Mouse (Mus musculus) forebrain, embryonic 12.5 days (tissue): Measurements from ENCODE around the gene Bgn. TPM values are rescaled to one million over a fixed set of nuclear protein-coding genes. Genes with fewer than 3 reads are reported as not detected.

ENCODE experiments used
- ATAC-seq: fragments of 200-750 bp; cut with Nextera tagmentation; 2 replicates; pipeline ENCODE4 v1.8.0; 2017; ENCODE audit warnings: moderate TSS enrichment; ENCODE audit not compliant: low FRiP score
- H3K27ac ChIP-seq: fragments of 300-500 bp; sonication (generic); 2 replicates; pipeline ENCODE4 v1.5.1; 2016; ENCODE audit warnings: mild to moderate bottlenecking
- H3K27me3 ChIP-seq: fragments of 300-500 bp; sonication (generic); 2 replicates; pipeline ENCODE4 v1.6.1; 2016; ENCODE audit warnings: mild to moderate bottlenecking
- H3K36me3 ChIP-seq: fragments of 300-500 bp; sonication (generic); replicated peaks from 2 replicates; pipeline ENCODE4 v1.6.1; 2016; ENCODE audit warnings: mild to moderate bottlenecking
- H3K4me1 ChIP-seq: fragments of 300-500 bp; sonication (generic); 2 replicates; pipeline ENCODE4 v1.6.1; 2016
- H3K4me2 ChIP-seq: fragments of 300-500 bp; sonication (generic); 2 replicates; pipeline ENCODE4 v1.6.1; 2016; ENCODE audit warnings: mild to moderate bottlenecking, moderate library complexity
- H3K4me3 ChIP-seq: fragments of 300-500 bp; sonication (generic); replicated peaks from 2 replicates; pipeline ENCODE4 v1.5.1; 2016; ENCODE audit warnings: mild to moderate bottlenecking
- H3K9ac ChIP-seq: fragments of 300-500 bp; sonication (generic); 2 replicates; pipeline ENCODE4 v1.6.1; 2016; ENCODE audit warnings: mild to moderate bottlenecking
- H3K9me3 ChIP-seq: fragments of 300-500 bp; sonication (generic); 2 replicates; pipeline ENCODE4 v1.6.1; 2016
- WGBS: fragments of 180-500 bp; shearing (Covaris S2); methylation state at CpG from one replicate; pipeline ENCODE4 v1.1.7; 2016; 5-methylcytosine and 5-hydroxymethylcytosine counted together
- polyA plus RNA-seq: library from polyadenylated mRNA; unstranded; fragments of >200 nt; fragmentation: Nextera tagmentation; extraction: Ambion mirVana; gene quantifications from 2 replicates; pipeline ENCODE4 v1.2.1, GENCODE M21; 2016

Bgn gene
- polyA plus RNA-seq = 21.4 and 21.5 TPM in 2 replicates

GRCm38 (mm10) chrX:73483484-73483810 is at the start of gene Bgn:
Bgn (plus strand) TSS chrX:73483602.
- Histone ChIP-seq H3K9ac (no peak within 1 kb of the TSS), H3K4me2 (peak within 1 kb of the TSS; percentile 8; the same call in 1 of the 2 replicates), H3K4me3 (peak within 1 kb of the TSS; percentile 5; the same call in 1 of the 2 replicates), H3K36me3 (no peaks in the 10 kb centered on the region), H3K27me3 (peaks cover 25% of the 10 kb centered on the region), H3K27ac (no peak within 1 kb of the TSS), H3K9me3 (no peaks in the 10 kb centered on the region), H3K4me1 (no peaks in the 10 kb centered on the region)
- 28% methylated on average over 8 of the region's 14 CpGs for WGBS
- ATAC-seq = no peak

- ATAC-seq = no peak
- no peaks in the 10 kb centered on the region for H3K4me1 ChIP-seq
- H3K27me3 ChIP-seq = no peaks in the 10 kb centered on the region
- no peak within 1 kb of the TSS for H3K4me3 ChIP-seq
- H3K9ac ChIP-seq = no peak within 1 kb of the TSS
- no peaks in the 10 kb centered on the region for H3K36me3 ChIP-seq
- H3K9me3 ChIP-seq = no peaks in the 10 kb centered on the region
- no peak within 1 kb of the TSS for H3K27ac ChIP-seq
- no peak within 1 kb of the TSS for H3K4me2 ChIP-seq
- 82% methylated on average over 11 of the region's 11 CpGs for WGBS
These were observed 48.1 kb upstream of the Bgn start, which contains the start of gene Trex2 for GRCm38 (mm10) chrX:73435252-73435651. Trex2 (minus strand) TSS chrX:73435344.

- ATAC-seq = no peak
- Histone ChIP-seq H3K4me2 (no peak overlapping the region), H3K9me3 (no peaks in the 10 kb centered on the region), H3K27ac (no peak overlapping the region), H3K9ac (no peak overlapping the region), H3K4me3 (no peak overlapping the region), H3K27me3 (no peaks in the 10 kb centered on the region), H3K36me3 (0 out of 2 replicates have a peak, but pooled peaks cover 3% of the 10 kb centered on the region), H3K4me1 (no peaks in the 10 kb centered on the region)
- 83% methylated on average over 2 of the region's 2 CpGs for WGBS
These were observed 42.0 kb upstream of the Bgn start for GRCm38 (mm10) chrX:73441428-73441827.

- ATAC-seq = no peak
- H3K9me3 ChIP-seq = no peaks in the 10 kb centered on the region
- WGBS = 43% methylated on average over 2 of the region's 2 CpGs
- H3K4me1 ChIP-seq = no peaks in the 10 kb centered on the region
- H3K4me3 ChIP-seq = no peak overlapping the region
- peaks cover 5% of the 10 kb centered on the region; the same call in 1 of the 2 replicates for H3K36me3 ChIP-seq
- H3K9ac ChIP-seq = no peak overlapping the region
- H3K27me3 ChIP-seq = no peaks in the 10 kb centered on the region
- H3K4me2 ChIP-seq = no peak overlapping the region
- H3K27ac ChIP-seq = no peak overlapping the region
These were observed 31.5 kb upstream of the Bgn start for GRCm38 (mm10) chrX:73451949-73452348.

GRCm38 (mm10) chrX:73458877-73459392 is 24.5 kb upstream of the Bgn start, which contains the start of gene Haus7:
Haus7 (minus strand) TSS chrX:73459044.
- Histone ChIP-seq H3K36me3 (0 out of 2 replicates have a peak, but pooled peaks cover under 1% of the 10 kb centered on the region), H3K4me1 (peaks cover 10% of the 10 kb centered on the region)

GRCm38 (mm10) chrX:73460792-73461191 is 22.6 kb upstream of the Bgn start:
- Histone ChIP-seq H3K4me3 (no peak overlapping the region), H3K27me3 (no peaks in the 10 kb centered on the region), H3K36me3 (no peaks in the 10 kb centered on the region), H3K9ac (no peak overlapping the region), H3K27ac (no peak overlapping the region), H3K4me2 (no peak overlapping the region), H3K4me1 (peaks cover 10% of the 10 kb centered on the region), H3K9me3 (no peaks in the 10 kb centered on the region)
- WGBS = 83% methylated on average over 4 of the region's 4 CpGs
- ATAC-seq = no peak

More at GRCm38 (mm10) chrX:73458877-73459392, 24.5 kb upstream of the Bgn start, which contains the start of gene Haus7:
- Histone ChIP-seq H3K4me3 (peak within 1 kb of the TSS; percentile 52), H3K4me2 (peak within 1 kb of the TSS; percentile 58), H3K9me3 (no peaks in the 10 kb centered on the region), H3K27me3 (no peaks in the 10 kb centered on the region), H3K27ac (0 out of 2 replicates have a peak within 1 kb of the TSS, but pooled peaks have one; percentile 42), H3K9ac (peak within 1 kb of the TSS; percentile 58)
- 19% methylated on average over 26 of the region's 26 CpGs for WGBS
- ATAC-seq = peak; percentile 100

- no peaks in the 10 kb centered on the region for H3K9me3 ChIP-seq
- H3K4me2 ChIP-seq = no peak overlapping the region
- no peak for ATAC-seq
- H3K4me3 ChIP-seq = no peak overlapping the region
- H3K4me1 ChIP-seq = no peaks in the 10 kb centered on the region
- H3K9ac ChIP-seq = no peak overlapping the region
- WGBS = 63% methylated on average over 9 of the region's 9 CpGs
- H3K27ac ChIP-seq = no peak overlapping the region
- no peaks in the 10 kb centered on the region for H3K36me3 ChIP-seq
- 0 out of 2 replicates have a peak, but pooled peaks cover 2% of the 10 kb centered on the region for H3K27me3 ChIP-seq
These were observed 17.8 kb upstream of the Bgn start for GRCm38 (mm10) chrX:73465483-73466186.

- no peak for ATAC-seq
- Histone ChIP-seq H3K4me2 (no peak overlapping the region), H3K27ac (no peak overlapping the region), H3K36me3 (no peaks in the 10 kb centered on the region), H3K27me3 (0 out of 2 replicates have a peak, but pooled peaks cover 2% of the 10 kb centered on the region), H3K9me3 (no peaks in the 10 kb centered on the region), H3K9ac (no peak overlapping the region), H3K4me3 (no peak overlapping the region), H3K4me1 (no peaks in the 10 kb centered on the region)
- 73% methylated on average over 5 of the region's 5 CpGs for WGBS
These were observed 15.8 kb upstream of the Bgn start for GRCm38 (mm10) chrX:73467446-73468241.

GRCm38 (mm10) chrX:73468330-73468729 is 15.1 kb upstream of the Bgn start:
- WGBS = 82% methylated on average over 3 of the region's 3 CpGs

GRCm38 (mm10) chrX:73468752-73469151 is 14.7 kb upstream of the Bgn start:
- Histone ChIP-seq H3K36me3 (no peaks in the 10 kb centered on the region), H3K9ac (no peak overlapping the region), H3K4me2 (no peak overlapping the region), H3K27me3 (0 out of 2 replicates have a peak, but pooled peaks cover 2% of the 10 kb centered on the region), H3K9me3 (no peaks in the 10 kb centered on the region), H3K27ac (no peak overlapping the region), H3K4me3 (no peak overlapping the region), H3K4me1 (no peaks in the 10 kb centered on the region)
- WGBS = 80% methylated on average over 1 of the region's 1 CpGs
- ATAC-seq = no peak

More at GRCm38 (mm10) chrX:73468330-73468729, 15.1 kb upstream of the Bgn start:
- no peak overlapping the region for H3K4me2 ChIP-seq
- 0 out of 2 replicates have a peak, but pooled peaks cover 2% of the 10 kb centered on the region for H3K27me3 ChIP-seq
- no peaks in the 10 kb centered on the region for H3K4me1 ChIP-seq
- no peak overlapping the region for H3K4me3 ChIP-seq
- H3K9ac ChIP-seq = no peak overlapping the region
- no peak for ATAC-seq
- H3K36me3 ChIP-seq = no peaks in the 10 kb centered on the region
- no peak overlapping the region for H3K27ac ChIP-seq
- H3K9me3 ChIP-seq = no peaks in the 10 kb centered on the region

GRCm38 (mm10) chrX:73471764-73472163 is 11.6 kb upstream of the Bgn start:
- no peak overlapping the region for H3K27ac ChIP-seq
- H3K27me3 ChIP-seq = 0 out of 2 replicates have a peak, but pooled peaks cover 7% of the 10 kb centered on the region
- H3K36me3 ChIP-seq = no peaks in the 10 kb centered on the region
- no peak overlapping the region for H3K9ac ChIP-seq
- 85% methylated on average over 3 of the region's 3 CpGs for WGBS
- ATAC-seq = no peak
- H3K4me1 ChIP-seq = no peaks in the 10 kb centered on the region
- H3K9me3 ChIP-seq = no peaks in the 10 kb centered on the region
- H3K4me2 ChIP-seq = no peak overlapping the region
- no peak overlapping the region for H3K4me3 ChIP-seq
